Mouse (Mus musculus): ENCODE measurements around the gene Ebf1.

DNA sequence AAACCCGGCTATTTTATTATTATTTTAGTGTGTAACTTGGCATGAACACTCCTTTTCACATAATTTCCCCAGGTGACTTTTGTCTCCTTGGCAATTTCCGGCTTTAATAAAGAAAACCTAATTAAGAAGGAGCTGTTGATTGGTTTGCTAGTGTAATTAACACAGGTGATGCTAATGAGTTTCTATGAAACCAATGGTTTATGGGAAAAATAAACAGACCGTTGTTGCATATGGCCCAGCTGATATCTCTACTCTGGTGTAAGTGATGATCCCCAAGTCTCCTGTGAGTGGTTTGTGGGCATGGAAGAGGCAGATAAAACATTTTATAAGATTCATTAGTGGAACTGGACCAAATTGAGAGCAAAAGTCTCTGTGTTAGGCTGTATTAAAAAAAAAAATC, 132.2 kb downstream of the Ebf1 start:
- TF ChIP-seq EP300 (IDR thresholded peaks at IDR 0.05; ENCODE audit: insufficient read depth, low read depth, low read length) (no peak), CTCF (IDR thresholded peaks at IDR 0.05; ENCODE audit: low read depth, low read length) (no peak)
